Mouse (Mus musculus): ENCODE measurements at regions not wholly inside any gene's neighbourhood (a gene's known extent, or its start where the extent isn't known, plus 50 kb on each side); places are given as distances from the start of the nearest gene placed in this dataset.

GRCm38 (mm10) chr7:62924585-62925331, 101.3 kb upstream of the A26c2 start:
- no peak for DNase-seq (ENCODE audit: extremely low spot score, low read depth, low spot score)

GRCm38 (mm10) chr7:62922246-62922645, 98.8 kb upstream of the A26c2 start:
- no peak for DNase-seq (ENCODE audit: extremely low spot score, low read depth, low spot score)

GRCm38 (mm10) chr7:62894337-62894736, 70.9 kb upstream of the A26c2 start:
- no peak for DNase-seq (ENCODE audit: extremely low spot score, low read depth, low spot score)

- DNase-seq (ENCODE audit: extremely low spot score, low read depth, low spot score) = peak; percentile 26
These were observed 53.6 kb upstream of the A26c2 start for GRCm38 (mm10) chr7:62877033-62877432.

Data from hindlimb bud, embryonic 11.5 days (tissue).